Mouse (Mus musculus) urinary bladder, postnatal 36 days (tissue): ENCODE measurements around the gene Ckap5.
"Not testable (repeated sequence)": the region's sequence is repeated elsewhere in the genome, so short reads cannot be mapped to it uniquely, and the experiment has no call there.

Experiments used
- DNase-seq, 2 experiments: peaks; one replicate each; pipeline ENCODE4 v3.0.0; 2022; ENCODE audit warnings: low spot score in 2 of 2, mixed read lengths in 1 of 2

Ckap5 gene

GRCm38 (mm10) chr2:91526294-91527146, at the start of gene Ckap5:
Gene Ckap5 (plus strand): TSS chr2:91526762.
- DNase-seq = peak; percentile 85 to 91

- DNase-seq = no peak
Observed at GRCm38 (mm10) chr2:91476841-91477240, 49.7 kb upstream of the Ckap5 start.

- DNase-seq = no peak
Observed at GRCm38 (mm10) chr2:91480399-91480801, 46.2 kb upstream of the Ckap5 start.

- DNase-seq = peak in 1 of 2 experiments; percentile 35
Observed at GRCm38 (mm10) chr2:91480805-91481514, 45.6 kb upstream of the Ckap5 start.

GRCm38 (mm10) chr2:91484698-91485097, 41.9 kb upstream of the Ckap5 start:
- DNase-seq = no peak

- no peak for DNase-seq
Observed at GRCm38 (mm10) chr2:91485256-91485655, 41.3 kb upstream of the Ckap5 start.

DNA sequence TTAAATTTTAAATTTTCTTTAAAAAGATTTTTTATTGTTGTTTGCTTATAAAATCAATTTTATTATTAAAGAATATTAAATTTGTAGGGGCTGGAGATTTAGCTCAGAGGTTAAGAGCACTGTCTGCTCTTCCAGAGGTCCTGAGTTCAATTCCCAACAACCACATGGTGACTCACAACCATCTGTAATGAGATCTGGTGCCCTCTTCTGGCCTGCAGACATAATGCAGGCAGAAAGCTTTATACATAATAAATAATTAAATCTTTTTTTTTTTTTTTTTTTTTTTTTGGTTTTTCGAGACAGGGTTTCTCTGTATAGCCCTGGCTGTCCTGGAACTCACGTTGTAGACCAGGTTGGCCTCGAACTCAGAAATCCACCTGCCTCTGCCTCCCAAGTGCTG, 39.3 kb upstream of the Ckap5 start:
- DNase-seq = peak in 1 of 2 experiments; percentile 30

- no peak for DNase-seq
Observed at GRCm38 (mm10) chr2:91492071-91492635, 34.4 kb upstream of the Ckap5 start.

- no peak for DNase-seq
Observed at GRCm38 (mm10) chr2:91493981-91494380, 32.6 kb upstream of the Ckap5 start.

- no peak for DNase-seq
Observed at GRCm38 (mm10) chr2:91498093-91498719, 28.4 kb upstream of the Ckap5 start.

DNA sequence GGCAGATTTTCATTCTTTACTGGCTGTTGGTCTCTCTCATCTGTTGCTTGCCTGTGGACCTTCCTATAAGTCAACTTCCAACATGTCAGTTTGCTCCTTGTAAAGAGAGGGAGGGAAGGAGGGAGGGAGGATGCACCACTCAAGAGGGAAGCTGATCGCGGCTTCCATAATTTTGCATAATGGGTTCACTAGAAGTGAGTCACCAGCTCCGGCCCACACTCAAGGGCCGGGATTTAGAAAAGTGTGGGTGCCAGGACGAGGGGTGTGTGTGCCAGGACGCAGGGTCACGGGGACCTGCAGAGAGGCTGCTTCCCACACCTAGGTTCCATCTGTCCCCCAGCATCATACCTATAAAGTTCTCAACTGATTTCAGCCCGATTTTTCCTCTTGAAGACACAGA, 18.5 kb upstream of the Ckap5 start:
- DNase-seq = no peak

DNA sequence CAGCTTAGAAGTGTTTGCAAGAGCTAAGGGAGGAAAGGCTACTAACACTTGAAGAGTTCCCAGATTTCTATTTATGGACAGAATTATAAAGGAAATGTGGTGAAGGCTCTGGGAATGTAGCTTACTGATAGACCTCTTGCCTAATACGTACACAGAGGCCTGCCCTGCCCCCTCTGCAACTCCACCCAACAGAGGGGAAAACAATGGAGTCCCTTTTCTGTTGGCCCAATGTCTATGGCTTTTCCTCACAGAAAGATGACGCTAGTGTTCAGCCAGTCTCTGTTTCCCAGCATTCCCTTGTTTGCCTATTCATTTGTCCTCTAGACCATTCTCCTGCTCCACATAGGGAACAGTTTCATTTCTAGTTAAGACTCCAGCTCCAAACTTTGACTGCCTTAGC, 9.4 kb upstream of the Ckap5 start:
- DNase-seq = no peak

- peak in 1 of 2 experiments; percentile 7 for DNase-seq
Observed at GRCm38 (mm10) chr2:91527147-91527486, 555 bp downstream of the Ckap5 start.

DNA sequence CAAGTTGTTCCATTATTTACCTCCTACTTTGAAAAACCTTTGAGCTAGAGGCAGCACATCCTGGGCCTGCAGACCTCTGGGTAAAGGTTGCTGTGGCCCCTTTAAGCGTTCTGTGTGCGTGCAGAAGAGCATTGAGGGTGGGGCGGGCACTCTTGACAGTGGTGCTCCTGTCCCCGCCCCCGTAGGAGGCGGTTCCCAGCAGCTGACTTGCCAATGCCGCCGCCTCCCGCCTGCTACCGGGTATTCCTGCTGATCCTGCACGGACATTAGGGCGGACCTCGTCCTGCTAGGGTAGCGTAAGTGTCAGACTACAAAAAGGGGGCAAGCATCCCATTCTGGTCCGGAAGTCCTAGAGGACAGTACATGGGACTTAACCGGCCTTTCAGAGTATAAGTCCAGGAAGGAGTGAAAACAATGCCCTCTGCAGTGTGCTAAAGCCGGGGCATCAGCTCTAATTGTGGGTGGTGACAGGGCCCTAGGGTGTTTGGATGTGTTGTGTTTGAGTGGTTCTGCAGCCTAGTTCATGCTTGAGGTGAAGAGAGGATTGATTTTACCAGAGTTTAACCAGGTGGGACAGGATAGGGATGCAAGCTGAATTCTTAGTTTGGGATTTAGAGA, 11.1 kb downstream of the Ckap5 start:
- peak; percentile 82 to 90 for DNase-seq

DNA sequence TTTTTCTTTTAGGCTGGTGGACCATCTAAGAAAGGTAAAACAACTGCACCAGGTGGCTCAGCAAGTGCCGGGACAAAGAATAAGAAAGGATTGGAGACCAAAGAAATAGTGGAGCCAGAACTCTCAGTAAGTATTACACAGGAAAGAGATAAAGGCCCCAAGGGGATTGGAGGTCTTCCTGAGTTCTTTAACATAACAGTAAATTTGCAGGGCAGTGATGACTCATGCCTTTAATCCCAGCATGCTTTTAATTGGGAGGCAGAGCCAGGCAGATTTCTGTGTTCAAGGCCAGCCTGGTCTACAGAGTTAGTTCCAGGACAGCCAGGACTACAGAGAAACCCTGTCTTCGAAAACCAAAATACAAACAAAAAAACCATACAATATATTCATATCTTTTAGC, 41.6 kb downstream of the Ckap5 start:
- DNase-seq = no peak

DNA sequence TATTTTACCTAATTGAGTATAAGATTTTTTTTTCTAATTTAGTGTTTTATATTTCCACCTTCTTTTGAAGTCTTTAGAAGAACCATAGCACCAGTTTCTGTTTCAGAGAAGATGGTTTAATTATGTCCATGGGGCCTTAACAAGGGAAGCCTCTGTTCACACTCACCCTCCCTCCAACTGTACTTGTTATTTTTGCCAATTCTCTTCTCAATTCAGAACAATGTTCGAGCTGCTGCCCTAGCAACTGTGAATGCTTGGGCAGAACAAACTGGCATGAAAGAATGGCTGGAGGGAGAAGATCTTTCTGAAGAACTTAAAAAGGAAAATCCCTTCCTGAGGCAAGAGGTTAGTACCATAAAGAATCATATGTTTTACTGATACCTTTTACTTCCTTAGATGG, 54.3 kb downstream of the Ckap5 start:
- DNase-seq = no peak

- DNase-seq = no peak
Observed at GRCm38 (mm10) chr2:91586242-91586641, 59.7 kb downstream of the Ckap5 start.

DNA sequence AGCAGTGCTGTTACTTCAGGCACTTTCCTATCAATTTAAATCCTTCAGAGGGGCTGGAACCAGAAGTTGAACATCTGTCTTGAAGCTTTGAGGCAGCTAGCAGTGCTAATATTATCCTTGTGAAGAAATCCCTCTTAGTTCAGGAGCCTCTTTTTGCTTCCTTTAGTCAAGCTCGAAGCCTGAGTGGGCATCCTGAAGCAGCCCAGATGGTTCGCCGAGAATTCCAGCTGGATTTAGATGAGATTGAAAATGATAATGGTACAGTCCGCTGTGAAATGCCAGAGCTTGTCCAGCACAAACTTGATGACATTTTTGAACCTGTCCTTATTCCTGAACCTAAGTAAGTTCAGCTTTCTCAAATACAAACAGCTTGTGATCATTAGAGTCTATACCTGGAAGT, 73.9 kb downstream of the Ckap5 start:
- no peak for DNase-seq

- DNase-seq = no peak
Observed at GRCm38 (mm10) chr2:91602389-91602788, 75.8 kb downstream of the Ckap5 start.

DNA sequence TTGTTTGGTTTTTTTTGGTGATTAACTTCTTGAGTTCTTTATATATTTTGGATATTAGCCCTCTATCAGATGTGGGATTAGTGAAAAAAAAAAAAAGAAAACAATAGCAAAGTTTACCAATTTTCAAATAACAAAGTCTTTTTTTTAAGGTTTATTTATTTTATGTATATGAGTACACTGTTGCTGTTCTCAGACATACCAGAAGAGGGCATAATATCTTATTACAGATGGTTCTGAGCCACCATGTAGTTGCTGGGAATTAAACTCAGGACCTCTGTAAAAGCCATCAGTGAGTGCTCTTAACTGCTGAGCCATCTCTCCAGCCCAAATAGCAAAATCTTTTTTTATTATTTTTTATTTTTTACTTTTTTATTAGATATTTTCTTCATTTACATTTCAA, 82.8 kb downstream of the Ckap5 start:
- DNase-seq = not testable (repeated sequence)

- no peak for DNase-seq
Observed at GRCm38 (mm10) chr2:91622356-91622755, 95.8 kb downstream of the Ckap5 start.

- DNase-seq = not testable (repeated sequence)
Observed at GRCm38 (mm10) chr2:91623366-91623765, 96.8 kb downstream of the Ckap5 start.
